Mouse (Mus musculus): ENCODE results near the gene Grhl1.

DNA sequence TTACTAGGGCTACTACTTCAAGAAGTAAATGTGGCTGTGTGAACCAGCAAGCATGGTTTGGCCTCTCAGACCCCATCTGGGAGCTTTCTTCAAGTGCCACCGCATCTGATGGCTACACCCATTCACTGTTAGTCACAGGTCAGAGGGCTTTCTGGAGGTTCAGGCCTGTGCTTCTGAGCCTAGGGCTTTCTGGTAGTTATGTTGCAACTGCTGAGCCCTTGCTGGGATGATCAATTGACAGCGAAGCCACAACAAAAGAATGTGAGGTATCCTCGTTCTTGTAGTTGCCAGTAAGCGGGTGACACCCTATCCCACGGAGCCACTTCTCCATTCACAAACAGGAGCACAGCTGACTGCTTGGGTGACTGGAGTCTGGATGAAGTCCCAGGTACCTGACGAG, 6.8 kb upstream of the Grhl1 start:
- no peak for TF ChIP-seq CTCF (IDR thresholded peaks at IDR 0.05; ENCODE audit: control insufficient read depth, insufficient read depth, low read length)
- no peak for TF ChIP-seq POLR2A (IDR thresholded peaks at IDR 0.05; ENCODE audit: borderline replicate concordance, control insufficient read depth, low read depth, low read length)
